Mouse (Mus musculus) intestine, embryonic 15.5 days (tissue): ENCODE results near the gene Ajap1. TPM values are rescaled to one million over a fixed set of nuclear protein-coding genes. Genes with fewer than 3 reads are reported as not detected.

Experiments
- ATAC-seq: fragments of 200-750 bp; cut with Nextera tagmentation; 2 replicates; pipeline ENCODE4 v1.8.0; 2017; ENCODE audit warnings: moderate TSS enrichment, moderate library complexity
- H3K27ac ChIP-seq: fragments of 300-500 bp; sonication (generic); 2 replicates; pipeline ENCODE4 v1.5.1; 2015; ENCODE audit warnings: mild to moderate bottlenecking, inconsistent platforms
- H3K27me3 ChIP-seq: fragments of 300-500 bp; sonication (generic); replicated peaks from 2 replicates; pipeline ENCODE4 v1.6.1; 2015; ENCODE audit warnings: inconsistent platforms
- H3K36me3 ChIP-seq: fragments of 300-500 bp; sonication (generic); 2 replicates; pipeline ENCODE4 v1.6.1; 2015; ENCODE audit warnings: inconsistent platforms
- H3K4me1 ChIP-seq: fragments of 300-500 bp; sonication (generic); replicated peaks from 2 replicates; pipeline ENCODE4 v1.6.1; 2015; ENCODE audit warnings: inconsistent platforms
- H3K4me2 ChIP-seq: fragments of 300-500 bp; sonication (generic); replicated peaks from 2 replicates; pipeline ENCODE4 v1.6.1; 2015; ENCODE audit warnings: mild to moderate bottlenecking, inconsistent platforms
- H3K4me3 ChIP-seq: fragments of 300-500 bp; sonication (generic); replicated peaks from 2 replicates; pipeline ENCODE4 v1.5.1; 2015; ENCODE audit warnings: inconsistent platforms
- H3K9ac ChIP-seq: fragments of 300-500 bp; sonication (generic); 2 replicates; pipeline ENCODE4 v1.6.1; 2015; ENCODE audit warnings: inconsistent platforms
- H3K9me3 ChIP-seq: fragments of 300-500 bp; sonication (generic); 2 replicates; pipeline ENCODE4 v1.6.1; 2016; ENCODE audit warnings: inconsistent platforms
- WGBS: fragments of 180-500 bp; shearing (Covaris S2); methylation state at CpG from one replicate; pipeline ENCODE4 v1.1.7; 2015; 5-methylcytosine and 5-hydroxymethylcytosine counted together
- polyA plus RNA-seq: library from polyadenylated mRNA; unstranded; fragments of >200 nt; fragmentation: Nextera tagmentation; extraction: Ambion mirVana; gene quantifications from 2 replicates; pipeline ENCODE4 v1.2.1, GENCODE M21; 2015

Gene Ajap1
- 0.73 and 1.3 TPM in 2 replicates for polyA plus RNA-seq

GRCm38 (mm10) chr4:153482459-153483338 lies at the start of gene Ajap1:
Gene Ajap1 (minus strand): TSS chr4:153482811.
- Histone ChIP-seq H3K4me2 (peak within 1 kb of the TSS; percentile 81), H3K36me3 (no peaks in the 10 kb centered on the region), H3K27me3 (peaks cover 70% of the 10 kb centered on the region), H3K27ac (no peak within 1 kb of the TSS), H3K4me3 (peak within 1 kb of the TSS; percentile 40), H3K9me3 (no peaks in the 10 kb centered on the region), H3K9ac (peak within 1 kb of the TSS; percentile 3; the same call in 1 of the 2 replicates), H3K4me1 (peaks cover 13% of the 10 kb centered on the region)
- under 1% methylated on average over 86 of the region's 114 CpGs for WGBS
- peak; percentile 16; the same call in 1 of the 2 replicates for ATAC-seq

DNA sequence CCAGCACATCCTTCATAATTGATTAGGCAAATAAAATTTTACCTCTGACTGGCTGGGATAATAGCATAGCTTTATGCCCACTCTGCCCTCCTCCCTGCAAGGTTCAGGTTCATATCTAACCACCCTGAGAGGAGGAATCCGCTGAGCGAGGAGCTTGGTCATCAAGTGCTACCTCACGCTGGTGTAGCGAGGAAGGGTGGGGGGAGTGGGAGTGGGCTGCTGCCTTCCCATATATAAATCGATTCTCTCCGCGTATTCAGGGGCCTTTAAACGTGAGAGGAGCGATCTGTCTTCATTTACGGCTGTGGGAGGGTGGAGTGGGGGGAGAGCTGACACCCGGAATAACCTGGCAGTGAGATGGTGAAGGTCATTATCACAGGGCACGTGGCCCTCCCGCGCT lies 47.9 kb upstream of the Ajap1 start:
- Histone ChIP-seq H3K4me1 (no peaks in the 10 kb centered on the region), H3K4me2 (no peak overlapping the region), H3K4me3 (no peak overlapping the region), H3K27me3 (0 out of 2 replicates have a peak, but pooled peaks cover 3% of the 10 kb centered on the region), H3K27ac (no peak overlapping the region), H3K9ac (no peak overlapping the region), H3K9me3 (no peaks in the 10 kb centered on the region), H3K36me3 (no peaks in the 10 kb centered on the region)
- 45% methylated on average over 14 of the region's 14 CpGs for WGBS
- ATAC-seq, result no peak

DNA sequence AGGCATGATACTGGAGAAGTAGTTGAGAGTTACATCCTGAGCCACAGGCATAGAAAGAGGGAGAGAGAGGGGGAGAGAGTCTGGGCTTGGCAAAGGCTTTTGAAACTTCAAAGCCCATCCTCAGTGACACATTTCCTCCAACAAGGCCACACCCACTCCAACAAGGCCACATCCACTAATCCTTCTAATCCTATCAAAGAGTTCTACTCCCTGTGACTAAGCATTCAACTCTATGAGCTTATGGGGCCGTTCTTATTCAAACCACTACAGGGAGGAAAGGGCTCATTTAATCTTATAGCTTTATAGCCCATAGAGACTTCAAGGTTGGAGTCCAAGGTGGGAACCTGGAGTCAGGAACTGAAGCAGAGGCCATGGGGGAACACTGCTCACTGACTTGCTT lies 39.0 kb upstream of the Ajap1 start:
- Histone ChIP-seq H3K9me3 (no peaks in the 10 kb centered on the region), H3K4me3 (no peak overlapping the region), H3K27me3 (no peaks in the 10 kb centered on the region), H3K36me3 (no peaks in the 10 kb centered on the region), H3K4me2 (no peak overlapping the region), H3K4me1 (no peaks in the 10 kb centered on the region), H3K27ac (no peak overlapping the region), H3K9ac (no peak overlapping the region)
- WGBS, result 60% methylated on average over 1 of the region's 1 CpGs
- ATAC-seq, result no peak

GRCm38 (mm10) chr4:153519888-153520287 lies 37.3 kb upstream of the Ajap1 start:
- ATAC-seq, result no peak
- 76% methylated on average over 3 of the region's 3 CpGs for WGBS
- H3K27ac ChIP-seq, result no peak overlapping the region
- no peak overlapping the region for H3K4me2 ChIP-seq
- H3K4me1 ChIP-seq, result no peaks in the 10 kb centered on the region
- no peaks in the 10 kb centered on the region for H3K27me3 ChIP-seq
- H3K9me3 ChIP-seq, result no peaks in the 10 kb centered on the region
- H3K36me3 ChIP-seq, result no peaks in the 10 kb centered on the region
- no peak overlapping the region for H3K9ac ChIP-seq
- no peak overlapping the region for H3K4me3 ChIP-seq

DNA sequence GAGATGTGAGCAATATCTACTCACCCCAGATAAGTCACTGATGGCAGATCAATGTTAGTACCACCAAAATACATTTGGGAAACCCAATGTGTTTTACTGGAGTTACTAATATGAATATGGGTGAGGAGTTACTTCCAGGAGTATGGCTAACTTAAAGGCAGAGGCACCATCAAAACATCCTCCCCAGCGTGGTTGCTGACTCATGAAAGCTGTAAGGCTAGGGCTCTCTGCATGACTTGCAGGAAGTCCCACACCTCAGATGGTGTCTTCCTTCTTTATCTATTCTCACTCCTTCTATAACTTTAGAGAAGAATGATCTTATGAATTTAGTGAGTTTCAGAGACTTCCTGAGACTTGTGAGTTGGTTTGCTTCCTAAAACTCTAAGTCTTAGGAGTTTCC lies 36.7 kb upstream of the Ajap1 start:
- no peak overlapping the region for H3K27ac ChIP-seq
- H3K4me3 ChIP-seq, result no peak overlapping the region
- no peaks in the 10 kb centered on the region for H3K36me3 ChIP-seq
- H3K27me3 ChIP-seq, result no peaks in the 10 kb centered on the region
- no peak for ATAC-seq
- H3K4me1 ChIP-seq, result no peaks in the 10 kb centered on the region
- no peak overlapping the region for H3K4me2 ChIP-seq
- H3K9me3 ChIP-seq, result no peaks in the 10 kb centered on the region
- H3K9ac ChIP-seq, result no peak overlapping the region
- 74% methylated on average over 1 of the region's 1 CpGs for WGBS

DNA sequence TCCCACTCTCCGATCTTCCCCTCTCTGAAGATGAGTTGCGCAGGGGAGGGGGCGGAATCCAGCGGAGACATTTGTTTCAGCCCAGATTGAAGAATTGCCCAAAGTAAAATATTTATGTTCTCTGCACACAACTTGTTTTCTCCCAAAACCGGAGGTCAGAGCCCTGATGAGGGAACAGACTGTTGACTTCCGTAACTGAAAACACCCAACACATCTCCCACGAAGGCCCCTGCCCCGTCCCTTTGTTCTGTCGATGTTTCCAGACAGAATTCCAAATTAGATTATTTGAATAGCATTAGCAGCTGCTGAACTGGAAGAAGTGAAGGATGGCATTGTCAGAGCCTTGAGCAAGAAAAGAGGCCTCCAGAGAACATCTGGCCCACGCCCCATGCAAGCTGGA lies 33.2 kb upstream of the Ajap1 start:
- H3K4me2 ChIP-seq, result no peak overlapping the region
- H3K4me1 ChIP-seq, result no peaks in the 10 kb centered on the region

DNA sequence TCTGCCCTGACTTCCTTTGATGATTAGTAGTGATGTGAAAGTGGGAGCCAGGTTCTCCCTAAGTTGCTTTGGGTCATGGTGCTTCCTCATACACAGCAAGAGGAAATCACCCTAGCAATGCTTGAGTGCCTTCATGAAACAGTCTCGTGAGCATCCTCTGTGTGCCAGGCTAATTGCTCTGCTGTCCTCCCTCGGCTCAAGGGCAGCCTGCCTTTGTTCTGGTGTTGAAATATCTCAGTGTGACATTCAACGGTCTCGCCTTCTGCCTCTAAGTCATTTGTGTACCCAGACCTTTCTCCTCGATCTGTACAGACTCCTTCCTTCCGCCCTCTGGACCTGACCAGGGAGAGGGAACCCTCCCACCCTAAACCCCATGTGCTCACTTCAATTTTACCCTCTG lies 31.5 kb upstream of the Ajap1 start:
- Histone ChIP-seq H3K27ac (no peak overlapping the region), H3K4me3 (no peak overlapping the region), H3K36me3 (no peaks in the 10 kb centered on the region), H3K9ac (no peak overlapping the region), H3K27me3 (no peaks in the 10 kb centered on the region), H3K9me3 (no peaks in the 10 kb centered on the region), H3K4me2 (no peak overlapping the region), H3K4me1 (no peaks in the 10 kb centered on the region)
- ATAC-seq, result no peak
- WGBS, result 76% methylated on average over 6 of the region's 6 CpGs

More for the DNA sequence above, 33.2 kb upstream of the Ajap1 start:
- no peaks in the 10 kb centered on the region for H3K36me3 ChIP-seq
- no peaks in the 10 kb centered on the region for H3K27me3 ChIP-seq
- H3K9me3 ChIP-seq, result no peaks in the 10 kb centered on the region
- H3K9ac ChIP-seq, result no peak overlapping the region
- no peak overlapping the region for H3K4me3 ChIP-seq
- no peak overlapping the region for H3K27ac ChIP-seq
- no peak for ATAC-seq
- 63% methylated on average over 10 of the region's 10 CpGs for WGBS

GRCm38 (mm10) chr4:153511530-153511929 lies 28.9 kb upstream of the Ajap1 start:
- 79% methylated on average over 1 of the region's 1 CpGs for WGBS
- Histone ChIP-seq H3K4me1 (no peaks in the 10 kb centered on the region), H3K4me2 (no peak overlapping the region), H3K9ac (no peak overlapping the region), H3K36me3 (no peaks in the 10 kb centered on the region), H3K27me3 (no peaks in the 10 kb centered on the region), H3K27ac (no peak overlapping the region), H3K9me3 (no peaks in the 10 kb centered on the region), H3K4me3 (no peak overlapping the region)
- ATAC-seq, result no peak

DNA sequence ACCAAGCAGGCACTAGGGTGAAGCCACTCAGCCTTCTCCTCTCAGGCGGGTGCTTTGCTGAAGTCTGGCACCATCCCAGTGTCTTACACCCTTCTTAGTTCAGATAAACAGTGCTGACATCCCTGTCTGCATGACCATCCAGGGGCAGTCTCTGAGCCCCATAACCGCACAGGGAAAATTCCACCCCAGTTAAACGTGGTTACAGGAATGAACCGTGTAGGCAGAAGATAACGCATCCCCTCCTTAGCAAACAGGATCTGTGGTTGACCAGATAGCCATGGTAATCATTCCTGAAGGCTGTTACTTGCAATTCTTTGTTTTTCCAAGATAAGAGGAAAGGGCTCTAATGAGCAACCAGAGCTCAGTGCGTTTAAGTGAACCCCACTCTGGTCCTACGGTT lies 19.3 kb upstream of the Ajap1 start:
- 74% methylated on average over 7 of the region's 7 CpGs for WGBS
- ATAC-seq, result no peak

DNA sequence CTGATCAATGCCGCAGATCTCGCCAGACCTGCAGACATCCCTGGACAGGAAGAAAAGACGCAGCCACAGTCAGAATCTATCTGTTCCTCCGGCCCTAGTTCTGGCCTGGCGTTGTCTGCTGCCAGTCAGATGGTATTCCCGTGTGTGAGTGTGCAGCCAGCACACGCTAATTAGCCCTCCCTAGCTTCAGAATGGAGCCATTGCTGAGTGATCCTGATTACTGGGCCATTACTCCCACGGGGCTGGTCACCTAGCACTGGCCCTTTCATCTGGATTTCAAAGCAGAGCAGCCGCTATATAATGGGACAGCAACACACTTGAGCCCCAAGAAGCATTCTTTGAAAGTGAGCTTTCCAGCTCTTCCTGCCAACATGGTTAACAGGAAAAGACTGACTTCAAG lies 9.8 kb upstream of the Ajap1 start:
- 60% methylated on average over 9 of the region's 9 CpGs for WGBS
- H3K9ac ChIP-seq, result no peak overlapping the region
- no peak overlapping the region for H3K4me2 ChIP-seq
- H3K4me1 ChIP-seq, result no peaks in the 10 kb centered on the region
- no peak overlapping the region for H3K4me3 ChIP-seq
- H3K36me3 ChIP-seq, result no peaks in the 10 kb centered on the region
- H3K27ac ChIP-seq, result no peak overlapping the region
- no peak for ATAC-seq
- no peaks in the 10 kb centered on the region for H3K27me3 ChIP-seq
- no peaks in the 10 kb centered on the region for H3K9me3 ChIP-seq

More for the DNA sequence above, 19.3 kb upstream of the Ajap1 start:
- Histone ChIP-seq H3K27ac (no peak overlapping the region), H3K9ac (no peak overlapping the region), H3K27me3 (no peaks in the 10 kb centered on the region), H3K4me3 (no peak overlapping the region), H3K4me1 (no peaks in the 10 kb centered on the region), H3K4me2 (no peak overlapping the region), H3K9me3 (no peaks in the 10 kb centered on the region), H3K36me3 (no peaks in the 10 kb centered on the region)

DNA sequence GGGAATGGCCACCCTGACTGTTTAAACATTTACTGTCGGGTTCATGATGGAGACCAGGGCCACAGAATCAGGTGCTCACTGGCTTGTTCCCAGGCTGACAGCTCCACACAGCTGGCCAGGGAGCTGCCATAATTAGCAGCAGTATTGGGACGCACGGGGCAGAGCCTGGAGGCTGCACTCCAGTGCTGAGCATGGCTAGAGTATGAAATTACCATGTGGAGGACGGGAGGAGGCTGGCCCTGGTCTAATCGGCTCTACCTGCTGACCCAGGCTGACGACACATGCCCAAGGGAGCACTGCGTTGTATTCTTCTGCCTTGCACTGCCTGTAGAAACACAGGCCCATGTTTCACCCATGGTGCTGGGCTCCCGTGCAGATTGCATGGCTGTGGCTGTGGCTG lies 6.5 kb upstream of the Ajap1 start:
- ATAC-seq, result no peak
- Histone ChIP-seq H3K9ac (no peak overlapping the region), H3K9me3 (no peaks in the 10 kb centered on the region), H3K4me3 (no peak overlapping the region), H3K36me3 (no peaks in the 10 kb centered on the region), H3K27me3 (peaks cover 11% of the 10 kb centered on the region), H3K4me1 (0 out of 2 replicates have a peak, but pooled peaks cover 2% of the 10 kb centered on the region), H3K27ac (no peak overlapping the region), H3K4me2 (no peak overlapping the region)
- WGBS, result 70% methylated on average over 8 of the region's 8 CpGs

DNA sequence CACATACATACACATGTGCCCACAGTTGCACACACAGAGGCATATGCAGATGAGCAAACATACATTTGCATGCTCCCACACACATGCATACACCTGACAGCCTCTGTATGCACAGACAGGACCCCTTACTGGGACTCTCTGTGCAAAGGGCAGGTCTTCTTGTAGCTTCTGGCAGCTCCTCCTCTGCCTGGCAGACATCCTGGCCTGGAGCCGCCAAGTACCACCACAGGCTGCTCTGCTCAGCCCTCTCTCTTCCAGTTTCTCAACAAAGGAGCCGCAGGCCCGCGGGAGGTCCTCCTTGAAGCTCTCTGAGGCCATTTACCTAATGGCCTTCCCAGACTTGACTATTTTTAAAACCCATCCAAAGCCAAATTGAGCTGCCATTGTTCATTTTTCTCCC lies 3.3 kb upstream of the Ajap1 start:
- ATAC-seq, result no peak
- Histone ChIP-seq H3K4me3 (no peak overlapping the region), H3K27ac (no peak overlapping the region), H3K36me3 (no peaks in the 10 kb centered on the region), H3K4me2 (no peak overlapping the region), H3K27me3 (peaks cover 43% of the 10 kb centered on the region), H3K4me1 (peaks cover 13% of the 10 kb centered on the region), H3K9ac (no peak overlapping the region), H3K9me3 (no peaks in the 10 kb centered on the region)
- WGBS, result 54% methylated on average over 4 of the region's 4 CpGs

- H3K9me3 ChIP-seq, result no peaks in the 10 kb centered on the region
- WGBS, result 6% methylated on average over 7 of the region's 7 CpGs
- no peak overlapping the region for H3K4me3 ChIP-seq
- peaks cover 13% of the 10 kb centered on the region for H3K4me1 ChIP-seq
- no peak overlapping the region for H3K4me2 ChIP-seq
- ATAC-seq, result peak; percentile 37
- no peak overlapping the region for H3K9ac ChIP-seq
- H3K27me3 ChIP-seq, result peaks cover 58% of the 10 kb centered on the region
- no peak overlapping the region for H3K27ac ChIP-seq
- no peaks in the 10 kb centered on the region for H3K36me3 ChIP-seq
Measured at GRCm38 (mm10) chr4:153484392-153484791, 1.8 kb upstream of the Ajap1 start.
